Mouse (Mus musculus) kidney, adult 10 weeks (tissue): ENCODE measurements around the gene Tvp23a. TPM values are rescaled to one million over a fixed set of nuclear protein-coding genes. Genes with fewer than 3 reads are reported as not detected.

Experiments used
- polyA plus RNA-seq: library from polyadenylated mRNA; stranded (reverse); fragments of 350-450 nt; fragmentation: Illumina TruSeq; extraction: RNeasy Lipid Tissue Mini Kit (QIAGEN cat#74804); gene quantifications from one replicate; pipeline ENCODE4 v1.2.3, GENCODE M21; 2014; ENCODE audit warnings: low read depth, low replicate concordance

Gene Tvp23a
- polyA plus RNA-seq, result not detected

DNA sequence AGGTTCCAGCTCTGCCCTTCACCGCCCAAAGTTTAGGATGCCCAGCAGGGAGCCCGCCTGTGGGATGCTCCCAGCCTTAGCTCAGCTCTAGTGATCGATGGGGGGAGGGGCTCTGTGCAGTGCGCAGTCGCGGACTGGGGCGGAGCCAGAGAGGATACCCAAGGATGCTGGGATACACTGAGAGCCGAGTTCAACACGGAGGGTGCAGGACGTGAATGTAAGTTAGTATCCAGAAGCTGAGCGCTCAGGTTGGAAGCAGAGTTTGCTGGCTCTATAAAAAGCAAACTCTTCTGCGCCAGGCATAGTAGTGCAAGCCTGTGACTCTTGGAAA is at the start of gene Tvp23a:
Tvp23a (minus strand) TSS at position 99 of the 331 bp plus-strand sequence.

GRCm38 (mm10) chr16:10479857-10480256 is 32.7 kb upstream of the Tvp23a start, which contains the start of gene Ciita:
Gene Ciita, plus strand, starts transcription at chr16:10480059.

GRCm38 (mm10) chr16:10411764-10412746 is 35.1 kb downstream of the Tvp23a start, which contains the start of gene Nubp1:
Gene Nubp1, plus strand, starts transcription at chr16:10411948.

GRCm38 (mm10) chr16:10394699-10395540 is 52.2 kb downstream of the Tvp23a start, which contains the start of gene Tekt5:
Gene Tekt5, minus strand, starts transcription at chr16:10395490.

Other genes starting within 250 kb of the Tvp23a start
- 9.5 TPM for gene Emp2, start 133.4 kb downstream of the Tvp23a start, polyA plus RNA-seq
- gene Tekt5, start 51.9 kb downstream of the Tvp23a start, polyA plus RNA-seq, result not detected
- 4.9 TPM for gene Nubp1, start 35.4 kb downstream of the Tvp23a start, polyA plus RNA-seq
- gene Ciita, start 32.7 kb upstream of the Tvp23a start, polyA plus RNA-seq, result 0.32 TPM
- gene Dexi, start 95.7 kb upstream of the Tvp23a start, polyA plus RNA-seq, result 2.1 TPM
- 12.2 TPM for gene Clec16a, start 98.0 kb upstream of the Tvp23a start, polyA plus RNA-seq